Mouse (Mus musculus): ENCODE results near the gene Gm13285.
"Not testable (repeated sequence)": the region's sequence is repeated elsewhere in the genome, so short reads cannot be mapped to it uniquely, and the experiment has no call there.

GRCm38 (mm10) chr4:88759610-88760268, 39.7 kb upstream of the Gm13285 start, which contains the start of gene Gm13283:
- TF ChIP-seq EP300, CTCF (IDR thresholded peaks at IDR 0.05; ENCODE audit: low read depth): not testable (repeated sequence)
